Mouse (Mus musculus) heart, postnatal 0 days (tissue): Measurements from ENCODE around the gene Prr23a1.

Experiments used
- CTCF ChIP-seq: IDR thresholded peaks from 2 replicates; pipeline ENCODE4 v1.5.1; 2016; ENCODE audit warnings: antibody characterized with exemption, control low read depth, low read depth
- EP300 ChIP-seq: IDR thresholded peaks from 2 replicates; pipeline ENCODE4 v1.6.1; 2016; ENCODE audit warnings: antibody characterized with exemption, low read depth

DNA sequence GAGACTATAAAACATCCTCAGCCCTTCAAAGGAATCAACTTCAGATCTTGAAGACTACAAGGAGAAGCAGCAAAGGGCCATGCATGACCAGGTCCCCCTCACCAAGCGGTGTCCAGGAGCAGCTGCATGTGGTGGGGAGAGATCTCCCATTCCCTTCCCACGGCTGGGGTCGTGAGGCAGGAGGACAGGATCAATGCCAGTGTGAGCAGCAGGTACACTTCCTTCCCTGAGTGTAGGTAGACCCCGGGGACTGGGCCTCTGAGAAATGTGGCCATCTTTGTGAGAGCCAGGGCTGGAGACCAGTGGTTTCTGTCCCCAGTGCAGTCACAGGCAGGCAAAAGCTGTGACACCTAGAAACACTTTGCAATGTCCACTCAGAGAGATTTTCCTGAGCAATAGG lies 21.8 kb upstream of the Prr23a1 start:
- TF ChIP-seq EP300 (no peak), CTCF (no peak)
